In genomic region chr7:118533178-118533578, GRCm38 (mm10) we compare ENCODE assay signal across 8 mouse cellular contexts. TPM values are rescaled to one million over a fixed set of nuclear protein-coding genes. Genes with fewer than 3 reads are reported as not detected.
DNase-seq lines count a peak whose midpoint lies in the region; ATAC-seq and TF ChIP-seq lines count a peak whose summit lies in the region.

Gene Coq7, minus strand, starts transcription at chr7:118533356.

- ATAC-seq in embryonic facial prominence, embryonic 15.5 days (ENCODE audit: insufficient number of reproducible peaks, low FRiP score, low TSS enrichment, low read depth) = peak; percentile 99
- ATAC-seq in limb, embryonic 11.5 days (ENCODE audit: insufficient number of reproducible peaks, low FRiP score, low TSS enrichment, low read depth) = peak; percentile 100
- peak; percentile 100 for ATAC-seq in midbrain, embryonic 13.5 days

- peaks cover 14% of the 10 kb centered on the region for H3K4me1 ChIP-seq in bone marrow macrophage, adult 2 months (ENCODE audit: control insufficient read depth, insufficient read depth, low read length)
- H3K4me1 ChIP-seq in embryonic facial prominence, embryonic 15.5 days = 0 out of 2 replicates have a peak, but pooled peaks cover 3% of the 10 kb centered on the region
- peaks cover 2% of the 10 kb centered on the region; the same call in 1 of the 2 replicates for H3K4me1 ChIP-seq in heart, adult 2 months (ENCODE audit: control insufficient read depth, insufficient read depth, low read length)
- no peaks in the 10 kb centered on the region for H3K4me1 ChIP-seq in kidney, adult 2 months (ENCODE audit: control insufficient read depth, insufficient read depth, low read length)
- H3K4me1 ChIP-seq in limb, embryonic 11.5 days (ENCODE audit: control insufficient read depth, insufficient read depth, low read length) = no peaks in the 10 kb centered on the region
- peaks cover 3% of the 10 kb centered on the region for H3K4me1 ChIP-seq in midbrain, embryonic 13.5 days (replicated peaks)
- peaks cover 1% of the 10 kb centered on the region; the same call in 1 of the 2 replicates for H3K4me1 ChIP-seq in small intestine, adult 2 months (ENCODE audit: control insufficient read depth, insufficient read depth, insufficient read length, low read length)

- peak within 1 kb of the TSS; percentile 74 for H3K4me2 ChIP-seq in embryonic facial prominence, embryonic 15.5 days (replicated peaks)
- peak within 1 kb of the TSS; percentile 65 for H3K4me2 ChIP-seq in limb, embryonic 11.5 days (ENCODE audit: low read depth, severe bottlenecking)
- peak within 1 kb of the TSS; percentile 70 for H3K4me2 ChIP-seq in midbrain, embryonic 13.5 days (replicated peaks)

- no peaks in the 10 kb centered on the region for H3K79me2 ChIP-seq in heart, adult 2 months (replicated peaks; ENCODE audit: control insufficient read depth, insufficient read depth, low read length)

- TF ChIP-seq CTCF in bone marrow macrophage, adult 2 months (IDR thresholded peaks at IDR 0.05; ENCODE audit: low read depth, low read length) = no peak
- no peak for TF ChIP-seq CTCF in heart, adult 2 months (IDR thresholded peaks at IDR 0.05)
- TF ChIP-seq CTCF in kidney, adult 2 months (conservative IDR thresholded peaks at IDR 0.05; ENCODE audit: insufficient read depth, insufficient read length, low read depth, low read length) = no peak
- TF ChIP-seq CTCF in small intestine, adult 2 months (IDR thresholded peaks at IDR 0.05; ENCODE audit: extremely low read depth, insufficient read length, insufficient replicate concordance, low read depth, low read length) = no peak

- under 1% methylated on average over 31 of the region's 31 CpGs for WGBS in embryonic facial prominence, embryonic 15.5 days
- under 1% methylated on average over 31 of the region's 31 CpGs for WGBS in heart, adult 2 months
- under 1% methylated on average over 31 of the region's 31 CpGs for WGBS in kidney, adult 2 months
- under 1% methylated on average over 31 of the region's 31 CpGs for WGBS in limb, embryonic 11.5 days
- under 1% methylated on average over 31 of the region's 31 CpGs for WGBS in midbrain, embryonic 13.5 days
- under 1% methylated on average over 31 of the region's 31 CpGs for WGBS in small intestine, adult 2 months

- H3K4me3 ChIP-seq in bone marrow macrophage, adult 2 months (ENCODE audit: insufficient read depth, low read length) = peak within 1 kb of the TSS; percentile 70
- peak within 1 kb of the TSS; percentile 88 for H3K4me3 ChIP-seq in embryonic facial prominence, embryonic 15.5 days (replicated peaks)
- H3K4me3 ChIP-seq in heart, adult 2 months = peak within 1 kb of the TSS; percentile 91
- H3K4me3 ChIP-seq in kidney, adult 2 months (ENCODE audit: insufficient read depth, low read depth, low read length) = peak within 1 kb of the TSS; percentile 86
- peak within 1 kb of the TSS; percentile 52 for H3K4me3 ChIP-seq in limb, embryonic 11.5 days (ENCODE audit: low read depth, low read length)
- H3K4me3 ChIP-seq in midbrain, embryonic 13.5 days (replicated peaks) = peak within 1 kb of the TSS; percentile 65
- H3K4me3 ChIP-seq in small intestine, adult 2 months (ENCODE audit: low read depth, low read length) = peak within 1 kb of the TSS; percentile 68

- H3K9me3 ChIP-seq in embryonic facial prominence, embryonic 15.5 days (replicated peaks) = no peaks in the 10 kb centered on the region
- H3K9me3 ChIP-seq in limb, embryonic 11.5 days (ENCODE audit: control insufficient read depth, low read length) = no peaks in the 10 kb centered on the region
- H3K9me3 ChIP-seq in midbrain, embryonic 13.5 days = no peaks in the 10 kb centered on the region

- intact Hi-C loops in heart, adult 2 months (cut with DNase I) = loop anchor here (1.0 to 10.0 kb wide), 3 partner anchors 42 to 418 kb away; partner anchors contain the start of genes Itpripl2 and Rps15a

- H3K36me3 ChIP-seq in embryonic facial prominence, embryonic 15.5 days = peaks cover 6% of the 10 kb centered on the region; the same call in 1 of the 2 replicates
- no peaks in the 10 kb centered on the region; the same call in 1 of the 2 replicates for H3K36me3 ChIP-seq in heart, adult 2 months (ENCODE audit: control insufficient read depth, insufficient read depth, low read length)
- H3K36me3 ChIP-seq in kidney, adult 2 months (ENCODE audit: control insufficient read depth, insufficient read depth, low read length) = no peaks in the 10 kb centered on the region
- H3K36me3 ChIP-seq in limb, embryonic 11.5 days (ENCODE audit: control insufficient read depth, insufficient read depth, low read length) = 0 out of 2 replicates have a peak, but pooled peaks cover 2% of the 10 kb centered on the region
- H3K36me3 ChIP-seq in midbrain, embryonic 13.5 days = peaks cover 18% of the 10 kb centered on the region
- H3K36me3 ChIP-seq in small intestine, adult 2 months (ENCODE audit: control insufficient read depth, insufficient read depth, low read length) = peaks cover 2% of the 10 kb centered on the region

- no peak for TF ChIP-seq EP300 in heart, adult 2 months (IDR thresholded peaks at IDR 0.05; ENCODE audit: insufficient read depth, low read depth, low read length)

- peak within 1 kb of the TSS; percentile 86 for H3K27ac ChIP-seq in bone marrow macrophage, adult 2 months (ENCODE audit: insufficient read depth, low read depth, low read length)
- peak within 1 kb of the TSS; percentile 97 for H3K27ac ChIP-seq in embryonic facial prominence, embryonic 15.5 days (replicated peaks)
- H3K27ac ChIP-seq in heart, adult 2 months = peak within 1 kb of the TSS; percentile 100
- H3K27ac ChIP-seq in kidney, adult 2 months (ENCODE audit: insufficient read depth, low read depth, low read length) = peak within 1 kb of the TSS; percentile 98
- peak within 1 kb of the TSS; percentile 83; the same call in 1 of the 2 replicates for H3K27ac ChIP-seq in limb, embryonic 11.5 days (replicated peaks; ENCODE audit: low read depth, low read length)
- H3K27ac ChIP-seq in midbrain, embryonic 13.5 days = peak within 1 kb of the TSS; percentile 99
- H3K27ac ChIP-seq in small intestine, adult 2 months (ENCODE audit: insufficient read depth, low read depth, low read length) = peak within 1 kb of the TSS; percentile 87

- no peaks in the 10 kb centered on the region for H3K27me3 ChIP-seq in embryonic facial prominence, embryonic 15.5 days
- H3K27me3 ChIP-seq in heart, adult 2 months (ENCODE audit: control insufficient read depth, insufficient read depth, low read length) = no peaks in the 10 kb centered on the region
- H3K27me3 ChIP-seq in kidney, adult 2 months (replicated peaks; ENCODE audit: control insufficient read depth, insufficient read depth, low read length) = no peaks in the 10 kb centered on the region
- no peaks in the 10 kb centered on the region for H3K27me3 ChIP-seq in limb, embryonic 11.5 days (ENCODE audit: control insufficient read depth, insufficient read depth, low read length)
- no peaks in the 10 kb centered on the region for H3K27me3 ChIP-seq in midbrain, embryonic 13.5 days
- no peaks in the 10 kb centered on the region for H3K27me3 ChIP-seq in small intestine, adult 2 months (ENCODE audit: control insufficient read depth, insufficient read depth, low read length)

- peak; percentile 98 for DNase-seq in CD4-positive, CD25-positive, alpha-beta regulatory T cell, adult 2 months (ENCODE audit: low read depth, low spot score)
- peak in 1 of 2 experiments; percentile 95 for DNase-seq in heart, adult 2 months
- DNase-seq in kidney, adult 2 months = peak; percentile 99
- DNase-seq in limb, embryonic 11.5 days (ENCODE audit: low spot score) = peak; percentile 98

- TF ChIP-seq POLR2A in bone marrow macrophage, adult 2 months (IDR thresholded peaks at IDR 0.05; ENCODE audit: borderline replicate concordance, low read depth, low read length) = no peak
- peak; percentile 91 for TF ChIP-seq POLR2A in heart, adult 2 months (IDR thresholded peaks at IDR 0.05; ENCODE audit: insufficient read depth, low read depth, low read length)
- TF ChIP-seq POLR2A in kidney, adult 2 months (IDR thresholded peaks at IDR 0.05; ENCODE audit: low read depth, low read length) = peak; percentile 61
- peak; percentile 71 for TF ChIP-seq POLR2A in small intestine, adult 2 months (IDR thresholded peaks at IDR 0.05; ENCODE audit: low read depth, low read length)

- peak within 1 kb of the TSS; percentile 81 for H3K9ac ChIP-seq in embryonic facial prominence, embryonic 15.5 days
- H3K9ac ChIP-seq in heart, adult 2 months (ENCODE audit: low read depth, low read length) = peak within 1 kb of the TSS; percentile 94
- H3K9ac ChIP-seq in limb, embryonic 11.5 days (ENCODE audit: low read length) = peak within 1 kb of the TSS; percentile 81
- H3K9ac ChIP-seq in midbrain, embryonic 13.5 days (replicated peaks) = peak within 1 kb of the TSS; percentile 72

RNA-seq across cellular contexts. Expression of gene Coq7, which starts in this region (rescaled TPM):
- 13.6 and 15.8 TPM in 2 replicates for polyA plus RNA-seq in bone marrow macrophage, adult 2 months (2012; ENCODE audit: insufficient read depth, insufficient read length, missing spikeins)
- polyA plus RNA-seq in embryonic facial prominence, embryonic 15.5 days (2015; fragmentation: Nextera tagmentation; extraction: Ambion mirVana) = 87.0 and 89.1 TPM in 2 replicates
- total RNA-seq in heart, adult 2 months (2021) = 100 to 1,000 TPM; 110 to 128 TPM
- 151 TPM in 2 replicates for polyA plus RNA-seq in heart, adult 2 months (2012; rRNA removed)
- 75.9 and 82.6 TPM in 2 replicates for polyA plus RNA-seq in kidney, adult 2 months (2012; rRNA removed)
- 106 and 111 TPM in 2 replicates for polyA plus RNA-seq in limb, embryonic 11.5 days (2014; fragmentation: Nextera tagmentation; extraction: Ambion mirVana)
- 98.8 and 110 TPM in 2 replicates for polyA plus RNA-seq in midbrain, embryonic 13.5 days (2015; fragmentation: Nextera tagmentation; extraction: Ambion mirVana)
- polyA plus RNA-seq in small intestine, adult 2 months (2012; rRNA removed) = 26.8 and 45.1 TPM in 2 replicates
